Mouse (Mus musculus) mouse embryonic stem cell (cell line): ENCODE measurements around the gene P2ry12.

Experiments used
- in situ Hi-C, 2 experiments: fragments of 300-500 bp; cut with MboI; formaldehyde crosslinking; loops; 1 replicate in 1 of 2; 3 replicates in 1 of 2; pipeline ENCODE4 v1.14.3; 2019 to 2020; ENCODE audit warnings: low sequenced_read_pairs in 2 of 2, low pct_unique_long_range_greater_than_20kb in 1 of 2, mixed read lengths in 1 of 2; ENCODE audit not compliant: unreplicated experiment in 1 of 2

Gene P2ry12

DNA sequence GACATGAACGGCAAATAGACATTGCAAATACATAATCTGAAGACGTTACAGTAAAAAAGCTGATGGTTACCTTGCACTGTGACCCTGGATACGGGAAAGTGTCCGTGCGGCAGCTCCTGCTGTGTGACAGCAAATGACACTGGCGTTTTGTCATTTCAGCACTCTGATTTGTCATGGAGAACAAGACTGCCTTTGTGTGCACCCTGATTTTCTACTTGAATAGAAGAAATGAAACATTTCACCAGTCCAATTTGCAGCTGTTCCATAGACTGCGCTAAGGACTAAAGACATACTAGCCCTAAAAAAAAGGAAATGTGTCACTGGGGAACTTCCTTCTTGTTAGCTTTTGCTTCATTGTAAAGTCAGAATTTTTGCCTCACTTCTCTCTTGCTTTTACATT lies at the start of gene P2ry12:
P2ry12 (minus strand) TSS at position 168 of the 400 bp plus-strand sequence.
- in situ Hi-C loops = no loop called here

DNA sequence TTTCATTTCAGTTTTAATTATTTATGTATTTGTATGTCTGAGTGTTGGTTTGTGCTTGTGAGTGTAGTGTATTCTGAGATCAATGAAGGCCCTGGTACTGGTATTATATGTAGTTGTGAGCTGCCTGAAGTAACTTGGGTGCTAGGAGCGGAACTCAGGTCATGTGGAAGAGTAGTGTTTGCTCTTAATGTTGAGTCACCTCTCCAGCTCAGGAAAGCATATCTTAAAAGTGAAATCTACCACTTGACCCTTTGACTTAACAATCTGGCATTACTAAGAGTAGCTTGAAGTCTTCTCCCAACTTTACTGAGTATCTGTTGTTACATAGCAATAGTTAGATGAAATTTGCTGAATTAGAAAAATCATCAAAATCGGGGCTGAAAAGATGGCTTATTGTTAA lies 42.8 kb upstream of the P2ry12 start:
- in situ Hi-C loops = loop anchor here in 1 of 2 experiments (25.0 kb wide), 1 partner anchor 432 kb away; the partner anchor contains the start of gene Gm5538

DNA sequence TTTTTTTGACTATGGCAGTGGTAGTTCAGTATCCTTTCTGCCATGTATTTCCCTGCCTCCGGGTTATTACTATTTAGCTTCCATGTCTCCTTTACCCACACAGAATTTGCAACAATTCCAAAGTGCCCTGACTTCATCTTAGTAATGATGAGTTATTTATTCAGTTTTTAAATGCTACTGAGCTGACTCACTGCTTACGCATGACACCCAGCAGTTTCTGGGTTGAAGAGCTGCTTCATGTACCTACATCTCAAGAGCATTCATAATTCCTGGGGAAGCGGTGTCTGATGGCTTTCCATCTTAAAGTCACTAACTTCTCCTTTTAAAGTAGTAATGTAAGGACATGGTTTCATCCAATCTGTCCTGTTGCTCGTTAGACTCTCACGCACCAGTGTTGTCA lies 42.3 kb upstream of the P2ry12 start:
- in situ Hi-C loops = loop anchor here in 1 of 2 experiments (25.0 kb wide), 1 partner anchor 432 kb away; the partner anchor contains the start of gene Gm5538

DNA sequence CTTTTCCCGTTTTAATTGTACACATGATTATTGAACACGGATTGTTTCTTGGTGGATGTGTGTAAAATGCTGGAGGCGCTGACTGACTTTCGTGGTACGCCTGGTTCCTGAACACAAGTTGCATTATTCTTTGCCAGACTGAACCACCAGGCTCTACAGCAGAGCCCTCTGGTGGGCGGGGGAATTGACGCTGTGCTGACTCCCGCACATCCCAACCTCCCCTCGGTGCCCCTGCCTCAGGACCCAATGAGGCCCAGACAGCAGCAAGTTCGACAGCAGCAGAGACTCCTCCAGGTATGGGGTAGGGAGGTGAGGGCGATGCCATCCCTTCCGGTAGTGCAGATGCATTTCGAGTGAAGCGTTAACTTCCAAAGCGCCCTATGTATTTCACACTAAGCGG lies 35.0 kb upstream of the P2ry12 start:
- in situ Hi-C loops = no loop called here

DNA sequence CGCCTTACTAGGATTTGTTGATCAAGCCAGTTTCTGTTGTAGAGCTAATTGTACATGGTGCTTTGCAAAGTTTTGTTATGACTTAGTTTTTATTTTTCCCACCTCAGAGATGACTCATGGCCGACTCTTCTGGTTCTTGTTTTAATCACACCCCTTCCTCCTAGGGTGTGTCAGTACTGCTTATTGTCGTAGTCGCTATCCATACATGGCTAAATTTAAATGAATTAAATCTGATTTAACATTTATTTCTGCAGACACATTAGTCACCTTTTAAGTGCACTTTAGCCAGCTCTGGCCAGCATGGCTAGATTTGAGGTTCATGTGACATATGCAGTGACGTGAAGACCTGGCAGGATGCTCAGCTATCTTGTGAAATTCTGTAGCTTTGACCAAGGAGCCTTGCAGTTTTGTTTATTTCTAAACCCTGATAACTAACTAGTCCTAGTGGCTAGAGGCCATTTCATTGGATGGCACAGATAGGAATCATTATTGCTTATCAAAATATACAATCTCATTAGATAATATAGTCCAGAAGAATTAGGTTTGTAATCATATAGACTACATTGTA lies 34.0 kb upstream of the P2ry12 start:
- in situ Hi-C loops = no loop called here

DNA sequence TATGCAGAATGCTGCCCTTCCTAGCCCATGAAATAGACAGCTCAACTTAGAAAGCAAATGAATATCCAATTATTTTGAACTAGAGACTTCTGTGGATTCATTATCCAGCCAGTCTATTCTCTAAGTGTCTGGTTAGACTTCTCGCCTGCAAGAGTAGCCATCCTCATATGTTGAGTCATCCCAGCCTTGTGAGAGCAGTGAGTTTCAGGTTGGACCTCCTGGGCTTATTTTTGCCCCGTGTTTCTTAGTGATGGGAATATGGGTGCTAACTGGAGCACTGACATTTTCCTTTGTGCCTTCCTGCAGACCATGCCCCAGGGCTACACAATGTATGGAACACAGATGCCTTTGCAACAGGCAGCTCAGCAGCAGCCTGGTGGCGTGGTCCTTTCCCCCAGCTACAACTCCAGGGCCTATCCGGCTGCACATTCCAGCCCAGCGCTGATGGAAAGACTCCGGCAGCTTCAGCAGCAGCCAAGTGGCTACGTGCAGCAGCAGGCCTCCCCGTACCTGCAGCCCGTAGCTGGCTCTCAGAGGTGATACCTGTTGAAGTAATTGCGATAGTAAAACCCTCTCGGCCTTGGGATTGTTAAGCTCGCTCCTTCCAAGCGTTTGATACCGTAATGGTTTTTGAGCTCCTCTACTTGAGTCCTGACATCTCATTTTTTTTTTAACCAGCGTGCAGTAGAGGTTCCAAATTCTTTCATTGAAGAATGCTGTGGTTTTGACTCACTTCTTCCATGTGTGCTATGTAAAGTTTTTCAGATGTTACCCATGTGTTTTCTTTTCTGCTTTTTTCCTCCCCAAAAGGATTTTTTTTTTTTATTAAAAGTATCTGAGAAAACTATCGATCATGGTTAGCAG lies 33.3 kb upstream of the P2ry12 start:
- in situ Hi-C loops = no loop called here

DNA sequence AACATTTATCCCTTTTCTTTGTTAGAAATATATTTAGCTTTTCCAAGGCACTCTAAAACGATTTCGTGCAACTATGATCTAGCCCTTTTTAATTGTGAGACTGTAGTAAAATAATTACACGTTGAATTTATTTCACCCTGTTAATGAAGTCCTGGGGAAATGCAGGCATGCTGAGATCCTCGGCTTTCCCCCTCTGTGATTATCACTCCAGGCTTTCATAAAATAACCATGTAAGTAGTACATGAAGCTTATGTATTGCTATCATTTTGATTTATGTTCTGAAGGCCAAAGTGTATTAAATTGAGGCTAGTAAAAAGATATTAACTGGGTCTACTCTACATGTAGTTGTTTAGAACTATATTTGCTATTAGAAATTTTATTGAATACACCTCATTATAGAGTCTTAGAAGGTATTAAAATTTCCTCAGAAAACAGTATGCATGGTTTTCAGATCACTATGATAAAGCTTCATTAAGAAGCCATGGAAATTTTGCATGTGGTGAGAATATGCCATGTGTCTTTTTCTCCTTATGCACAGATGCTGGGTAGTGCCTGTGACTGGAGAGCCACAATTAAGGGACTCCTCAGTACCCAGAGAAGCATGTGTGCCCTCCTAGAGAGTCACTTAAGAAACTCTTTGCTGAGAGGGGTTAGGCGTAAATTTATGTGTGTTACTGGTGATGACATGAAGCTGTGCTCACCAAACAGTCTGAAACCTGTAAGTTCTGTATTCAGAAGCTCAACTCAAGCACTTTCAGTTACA lies 30.9 kb upstream of the P2ry12 start:
- in situ Hi-C loops = no loop called here

DNA sequence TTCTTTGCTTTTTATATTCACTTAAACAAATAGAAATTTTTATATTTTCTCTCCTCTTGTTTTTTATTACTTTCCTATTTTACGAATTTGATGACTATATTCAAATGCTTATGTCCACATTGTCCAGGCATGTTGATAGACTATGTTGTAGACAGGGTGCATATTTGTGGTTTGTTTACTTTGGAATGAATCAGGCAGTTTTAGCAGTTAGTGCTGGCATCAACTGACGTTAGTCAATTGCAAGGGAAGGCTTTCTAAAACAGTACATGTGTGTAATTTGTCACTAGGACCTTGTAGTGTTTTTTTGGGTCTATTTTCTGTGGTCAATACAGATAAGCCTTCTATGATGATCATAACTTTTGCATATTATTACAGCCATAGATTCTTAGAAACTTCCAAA lies 27.9 kb upstream of the P2ry12 start:
- in situ Hi-C loops = no loop called here

DNA sequence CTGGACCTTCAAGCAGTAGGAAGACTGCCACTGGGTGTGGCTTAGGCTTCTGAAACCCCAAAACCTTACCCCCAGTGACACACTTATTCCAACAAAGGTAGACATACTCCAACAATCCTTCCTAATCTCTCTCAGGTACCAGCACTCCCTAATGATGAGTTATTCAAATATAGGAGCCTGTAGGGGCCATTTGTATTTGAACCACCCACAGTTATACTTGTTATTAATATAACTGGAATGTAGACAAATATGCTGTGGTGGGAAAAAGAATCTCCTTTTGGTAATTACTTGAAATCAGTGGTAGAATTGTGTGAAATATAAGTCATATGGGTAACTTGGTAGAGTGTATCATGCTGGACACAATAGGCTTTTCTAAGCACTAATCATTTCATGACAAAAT lies 15.9 kb upstream of the P2ry12 start:
- in situ Hi-C loops = no loop called here

DNA sequence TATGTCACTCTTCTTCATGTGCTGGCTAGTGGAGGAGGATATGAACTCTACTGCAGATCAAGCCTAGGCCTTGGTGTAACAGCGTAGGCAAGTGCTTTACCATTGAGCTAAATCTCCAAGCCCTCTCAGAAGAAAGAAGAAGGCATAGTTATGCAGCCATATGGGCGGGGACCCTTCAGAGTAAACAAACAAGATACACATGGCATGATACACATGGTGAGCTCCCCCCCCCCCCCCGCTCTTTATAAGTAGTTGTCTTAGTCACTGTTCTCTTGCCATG lies 15.5 kb upstream of the P2ry12 start:
- in situ Hi-C loops = no loop called here

DNA sequence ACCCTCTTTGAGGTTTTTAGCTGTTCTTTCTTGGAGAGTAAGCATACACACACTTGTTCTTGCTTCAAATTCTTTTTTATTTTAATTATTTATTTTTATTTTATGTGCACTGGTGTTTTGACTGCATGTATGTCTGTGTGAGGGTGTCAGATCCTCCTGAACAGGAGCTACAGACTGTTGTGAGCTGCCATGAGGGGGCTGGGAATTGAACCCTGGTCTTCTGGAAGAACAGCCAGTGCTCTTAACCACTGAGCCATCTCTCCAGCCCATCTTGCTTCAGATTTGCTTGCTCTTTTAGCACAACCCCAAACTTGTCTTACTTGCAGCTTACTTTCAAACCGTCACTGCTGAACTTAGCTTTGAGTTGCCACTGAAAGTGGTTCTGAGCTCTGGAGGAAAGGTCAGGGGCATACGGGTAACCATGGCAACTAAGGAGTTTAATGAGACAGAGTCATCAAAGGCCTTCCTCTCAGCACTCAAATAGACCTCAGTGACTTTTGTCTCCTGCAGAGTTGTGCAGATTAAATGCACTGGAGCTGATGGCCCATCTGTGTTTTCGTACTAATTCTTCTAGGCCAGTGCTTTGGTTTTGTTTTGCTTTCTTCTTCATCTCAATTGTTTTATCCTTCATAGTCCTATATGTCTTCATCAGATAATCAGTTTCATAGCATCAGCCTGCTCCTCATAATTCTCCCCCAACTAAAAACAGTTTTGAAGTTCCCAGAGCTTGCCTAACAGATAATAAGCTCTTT lies 15.0 kb upstream of the P2ry12 start:
- in situ Hi-C loops = no loop called here

DNA sequence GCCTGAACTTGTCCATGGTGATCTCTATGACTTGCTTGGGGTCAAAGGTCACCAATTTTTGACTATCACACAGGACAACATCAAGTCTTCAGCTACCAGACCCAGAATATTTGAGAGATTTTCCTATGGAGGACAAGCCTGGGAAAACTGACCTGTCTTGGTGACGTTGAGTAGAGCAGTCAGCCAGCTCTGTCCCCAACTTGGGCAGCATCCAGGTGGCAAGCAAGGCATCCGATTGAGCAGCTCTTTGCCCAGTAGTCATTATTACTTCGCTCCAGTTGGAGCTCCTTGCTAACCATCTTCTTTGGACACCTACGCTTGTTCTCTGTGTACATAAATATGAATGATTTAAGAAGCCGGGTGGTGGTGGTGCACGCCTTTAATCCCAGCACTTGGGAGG lies 8.1 kb upstream of the P2ry12 start:
- in situ Hi-C loops = no loop called here

DNA sequence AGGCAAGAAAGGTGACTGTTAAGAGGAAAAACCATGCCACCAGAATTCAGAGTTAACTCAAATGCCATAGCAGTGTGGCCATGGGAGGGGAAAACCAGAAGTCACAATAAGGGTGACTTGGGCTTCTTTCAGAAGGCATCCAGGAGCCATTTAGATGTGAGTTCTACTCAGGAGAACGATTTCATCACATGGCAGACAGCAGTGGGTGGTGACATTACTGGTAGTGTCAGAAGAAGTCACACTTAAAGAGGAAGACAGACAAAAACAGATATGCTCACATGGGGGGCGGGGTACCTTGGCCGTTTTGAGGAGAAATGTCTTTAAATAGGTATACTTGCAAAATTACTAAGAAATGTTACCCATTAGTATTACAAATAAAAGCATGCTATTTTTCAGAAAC lies 1.3 kb upstream of the P2ry12 start:
- in situ Hi-C loops = no loop called here

DNA sequence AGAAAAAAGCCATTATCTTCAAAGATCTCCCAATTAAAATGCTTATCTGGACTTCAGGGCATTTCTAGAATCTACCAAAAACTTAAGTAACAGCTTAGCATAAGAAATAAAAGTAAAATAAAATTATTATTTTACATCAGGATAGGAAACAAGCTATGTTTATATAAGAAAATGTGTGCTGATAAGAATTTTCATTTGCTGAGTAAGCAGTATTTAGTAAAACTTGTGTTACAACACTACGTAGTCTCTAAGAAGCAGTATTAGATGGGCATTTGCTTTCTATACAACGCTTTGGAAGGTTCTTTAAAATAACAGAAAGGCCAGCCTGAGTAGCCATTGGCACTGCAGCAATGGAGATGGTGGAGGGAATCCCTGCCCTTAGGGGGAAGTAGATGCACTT lies 746 bp upstream of the P2ry12 start:
- in situ Hi-C loops = no loop called here

DNA sequence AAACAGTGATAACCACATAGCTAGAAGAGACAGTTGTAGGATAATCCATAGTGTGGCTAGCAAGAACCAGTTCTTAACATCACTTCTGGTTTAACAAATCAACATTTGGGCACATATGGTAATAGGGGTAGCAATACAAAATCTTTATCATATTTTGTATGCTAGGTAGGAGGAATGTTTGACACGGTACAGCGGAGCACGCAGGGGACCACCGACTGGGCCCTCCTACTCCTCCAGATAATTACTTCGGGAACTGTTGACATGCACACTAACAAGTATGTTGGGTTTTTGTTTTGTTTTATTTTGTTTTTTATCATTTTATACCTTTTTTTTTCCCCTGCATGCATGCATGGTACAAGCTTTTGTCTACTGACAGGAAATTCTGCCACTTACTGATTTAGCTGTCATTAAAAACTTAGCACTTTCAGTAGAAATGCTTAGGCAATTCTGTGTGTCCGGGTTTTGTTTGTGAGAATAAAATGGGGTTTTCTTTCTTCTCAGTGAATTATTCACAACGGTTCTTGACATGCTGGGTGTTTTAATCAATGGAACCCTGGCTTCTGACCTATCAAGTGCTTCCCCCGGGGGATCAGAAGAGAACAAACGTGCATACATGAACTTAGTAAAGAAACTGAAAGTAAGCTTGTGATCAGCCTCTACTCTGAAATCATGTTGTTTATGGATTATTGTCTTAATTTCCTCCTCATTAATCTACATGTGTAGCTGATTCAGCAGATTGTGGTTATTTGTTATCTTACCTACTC lies 780 bp downstream of the P2ry12 start:
- in situ Hi-C loops = no loop called here

DNA sequence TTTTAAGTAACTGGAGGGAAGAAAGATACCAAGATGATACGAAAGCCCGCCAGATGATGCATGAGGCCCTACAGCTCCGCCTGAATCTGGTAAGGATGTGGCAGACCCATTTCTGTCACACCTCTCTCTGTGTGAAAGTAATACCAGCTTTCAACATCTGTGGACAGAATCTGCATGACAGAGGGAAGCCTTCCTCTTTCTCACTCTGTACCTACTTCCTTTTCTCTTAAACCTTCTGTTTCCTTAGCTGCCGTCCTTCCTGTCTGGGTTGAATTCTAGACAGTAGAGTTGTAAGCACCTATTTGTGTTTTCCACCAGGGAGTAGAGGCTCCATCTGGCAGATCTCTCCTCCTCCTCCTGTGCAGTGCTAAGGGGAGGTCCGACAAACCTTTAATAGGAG lies 1.9 kb downstream of the P2ry12 start:
- in situ Hi-C loops = no loop called here

DNA sequence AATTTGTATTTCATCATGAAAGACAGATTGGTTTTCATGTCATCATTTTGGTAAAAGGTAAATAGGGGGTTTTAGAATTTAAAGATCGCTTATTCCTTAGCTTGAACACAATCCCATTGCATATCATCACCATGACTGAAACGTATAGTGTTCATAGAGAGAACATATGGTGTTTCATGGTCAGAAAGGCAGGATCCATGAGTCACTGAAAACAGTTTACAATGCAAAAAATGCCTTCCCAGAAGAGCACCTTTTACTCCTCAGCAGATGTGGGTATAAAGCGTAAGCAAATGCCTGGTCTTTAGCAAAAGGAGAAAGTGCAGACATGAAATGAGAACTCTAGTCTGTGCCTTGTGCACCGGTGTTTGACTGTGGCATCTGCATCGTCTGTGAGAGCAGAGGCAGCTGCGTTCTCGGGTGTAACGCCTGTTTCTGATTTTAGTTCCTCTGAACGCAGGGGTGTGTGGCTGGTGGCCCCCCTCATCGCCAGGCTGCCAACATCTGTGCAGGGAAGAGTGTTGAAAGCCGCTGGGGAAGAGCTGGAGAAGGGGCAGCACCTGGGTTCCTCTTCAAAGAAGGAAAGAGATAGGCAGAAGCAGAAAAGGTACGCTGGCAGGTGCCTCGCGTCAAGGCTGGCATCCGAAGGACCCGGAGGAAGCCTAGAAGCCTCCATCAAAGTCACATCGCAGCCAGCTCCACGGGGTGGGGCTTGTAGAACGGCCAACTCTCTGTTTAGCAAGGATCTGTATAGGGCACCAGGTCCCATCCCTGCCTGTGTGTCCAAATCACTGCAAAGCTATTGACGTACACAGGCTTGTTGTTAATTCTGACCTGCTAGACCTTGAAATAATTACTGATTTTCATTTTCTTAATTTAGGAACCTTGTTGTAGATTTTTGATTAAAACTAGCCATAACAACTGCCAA lies 4.7 kb downstream of the P2ry12 start:
- in situ Hi-C loops = no loop called here
